Mouse (Mus musculus): ENCODE results near the gene Nr4a1. TPM values are rescaled to one million over a fixed set of nuclear protein-coding genes. Genes with fewer than 3 reads are reported as not detected.

The Nr4a1 gene
- polyA plus RNA-seq, 1 experiment from 2014 or later: 6.4 TPM

GRCm38 (mm10) chr15:101267053-101268032, 13.3 kb downstream of the Nr4a1 start:
- peak overlapping the region; percentile 70 for H3K4me2 ChIP-seq (ENCODE audit: low read length)
- no peak overlapping the region for H3K27ac ChIP-seq (ENCODE audit: low read depth)
- 3% methylated on average over 25 of the region's 25 CpGs for WGBS
- peak overlapping the region; percentile 46 for H3K4me3 ChIP-seq (ENCODE audit: low read depth, low read length)
- no peaks in the 10 kb centered on the region for H3K9me3 ChIP-seq (ENCODE audit: control insufficient read depth, low read length)
- ATAC-seq (replicated peaks; ENCODE audit: low FRiP score, low TSS enrichment, low read depth) (peak; percentile 32), DNase-seq (ENCODE audit: low spot score) (no peak)
- H3K36me3 ChIP-seq (ENCODE audit: control insufficient read depth, insufficient read depth, low read length): peaks cover 24% of the 10 kb centered on the region
- H3K9ac ChIP-seq (ENCODE audit: low read length): peak overlapping the region; percentile 61
- H3K4me1 ChIP-seq (replicated peaks; ENCODE audit: control insufficient read depth, insufficient read depth, low read length): peaks cover 24% of the 10 kb centered on the region
- no peaks in the 10 kb centered on the region for H3K27me3 ChIP-seq (replicated peaks; ENCODE audit: control insufficient read depth, insufficient read depth, low read length)

GRCm38 (mm10) chr15:101270101-101270820, 16.2 kb downstream of the Nr4a1 start:
- WGBS: 88% methylated on average over 29 of the region's 29 CpGs
- H3K27me3 ChIP-seq (replicated peaks; ENCODE audit: control insufficient read depth, insufficient read depth, low read length): no peaks in the 10 kb centered on the region
- H3K27ac ChIP-seq (ENCODE audit: low read depth): no peak overlapping the region
- ATAC-seq (replicated peaks; ENCODE audit: low FRiP score, low TSS enrichment, low read depth) (no peak), DNase-seq (ENCODE audit: low spot score) (no peak)
- peaks cover 39% of the 10 kb centered on the region for H3K36me3 ChIP-seq (ENCODE audit: control insufficient read depth, insufficient read depth, low read length)
- no peaks in the 10 kb centered on the region for H3K9me3 ChIP-seq (ENCODE audit: control insufficient read depth, low read length)
- no peak overlapping the region for H3K4me3 ChIP-seq (ENCODE audit: low read depth, low read length)
- H3K4me1 ChIP-seq (replicated peaks; ENCODE audit: control insufficient read depth, insufficient read depth, low read length): peaks cover 22% of the 10 kb centered on the region
- no peak overlapping the region for H3K9ac ChIP-seq (ENCODE audit: low read length)
- no peak overlapping the region for H3K4me2 ChIP-seq (ENCODE audit: low read length)

- H3K9ac ChIP-seq (ENCODE audit: low read length): no peak overlapping the region
- 86% methylated on average over 3 of the region's 3 CpGs for WGBS
- H3K27me3 ChIP-seq (replicated peaks; ENCODE audit: control insufficient read depth, insufficient read depth, low read length): no peaks in the 10 kb centered on the region
- ATAC-seq (replicated peaks; ENCODE audit: low FRiP score, low TSS enrichment, low read depth) (no peak), DNase-seq (ENCODE audit: low spot score) (no peak)
- H3K9me3 ChIP-seq (ENCODE audit: control insufficient read depth, low read length): no peaks in the 10 kb centered on the region
- no peak overlapping the region for H3K4me2 ChIP-seq (ENCODE audit: low read length)
- H3K36me3 ChIP-seq (ENCODE audit: control insufficient read depth, insufficient read depth, low read length): peaks cover 39% of the 10 kb centered on the region
- H3K27ac ChIP-seq (ENCODE audit: low read depth): no peak overlapping the region
- H3K4me3 ChIP-seq (ENCODE audit: low read depth, low read length): no peak overlapping the region
- peaks cover 15% of the 10 kb centered on the region for H3K4me1 ChIP-seq (replicated peaks; ENCODE audit: control insufficient read depth, insufficient read depth, low read length)
Measured at GRCm38 (mm10) chr15:101271107-101271506, 17.0 kb downstream of the Nr4a1 start.

GRCm38 (mm10) chr15:101271513-101271912, 17.4 kb downstream of the Nr4a1 start:
- Histone ChIP-seq H3K27me3 (replicated peaks; ENCODE audit: control insufficient read depth, insufficient read depth, low read length) (no peaks in the 10 kb centered on the region), H3K9ac (ENCODE audit: low read length) (no peak overlapping the region), H3K4me1 (replicated peaks; ENCODE audit: control insufficient read depth, insufficient read depth, low read length) (peaks cover 13% of the 10 kb centered on the region), H3K4me2 (ENCODE audit: low read length) (no peak overlapping the region), H3K4me3 (ENCODE audit: low read depth, low read length) (no peak overlapping the region), H3K27ac (ENCODE audit: low read depth) (no peak overlapping the region; the same call in 1 of the 2 replicates), H3K9me3 (ENCODE audit: control insufficient read depth, low read length) (no peaks in the 10 kb centered on the region), H3K36me3 (ENCODE audit: control insufficient read depth, insufficient read depth, low read length) (peaks cover 39% of the 10 kb centered on the region)
- DNase-seq (ENCODE audit: low spot score) (no peak), ATAC-seq (replicated peaks; ENCODE audit: low FRiP score, low TSS enrichment, low read depth) (no peak)
- WGBS: 83% methylated on average over 15 of the region's 15 CpGs

GRCm38 (mm10) chr15:101274380-101274779, 20.3 kb downstream of the Nr4a1 start:
- Histone ChIP-seq H3K4me2 (ENCODE audit: low read length) (no peak overlapping the region), H3K9ac (ENCODE audit: low read length) (no peak overlapping the region), H3K27ac (ENCODE audit: low read depth) (no peak overlapping the region), H3K27me3 (replicated peaks; ENCODE audit: control insufficient read depth, insufficient read depth, low read length) (no peaks in the 10 kb centered on the region), H3K4me3 (ENCODE audit: low read depth, low read length) (no peak overlapping the region), H3K9me3 (ENCODE audit: control insufficient read depth, low read length) (no peaks in the 10 kb centered on the region), H3K36me3 (ENCODE audit: control insufficient read depth, insufficient read depth, low read length) (peaks cover 39% of the 10 kb centered on the region), H3K4me1 (replicated peaks; ENCODE audit: control insufficient read depth, insufficient read depth, low read length) (peaks cover 12% of the 10 kb centered on the region)
- DNase-seq (ENCODE audit: low spot score): no peak
- WGBS: 40% methylated on average over 6 of the region's 6 CpGs
- no peak for ATAC-seq (replicated peaks; ENCODE audit: low FRiP score, low TSS enrichment, low read depth)

- Histone ChIP-seq H3K27me3 (replicated peaks; ENCODE audit: control insufficient read depth, insufficient read depth, low read length) (no peaks in the 10 kb centered on the region), H3K4me2 (ENCODE audit: low read length) (no peak overlapping the region), H3K9me3 (ENCODE audit: control insufficient read depth, low read length) (no peaks in the 10 kb centered on the region), H3K36me3 (ENCODE audit: control insufficient read depth, insufficient read depth, low read length) (peaks cover 14% of the 10 kb centered on the region), H3K9ac (ENCODE audit: low read length) (no peak overlapping the region), H3K4me1 (replicated peaks; ENCODE audit: control insufficient read depth, insufficient read depth, low read length) (peaks cover 12% of the 10 kb centered on the region), H3K4me3 (ENCODE audit: low read depth, low read length) (no peak overlapping the region), H3K27ac (ENCODE audit: low read depth) (peak overlapping the region; percentile 55; the same call in 1 of the 2 replicates)
- DNase-seq (ENCODE audit: low spot score): no peak
- ATAC-seq (replicated peaks; ENCODE audit: low FRiP score, low TSS enrichment, low read depth): peak; percentile 33; the same call in 1 of the 2 replicates
- 61% methylated on average over 11 of the region's 11 CpGs for WGBS
Measured at GRCm38 (mm10) chr15:101277351-101277899, 23.4 kb downstream of the Nr4a1 start.

GRCm38 (mm10) chr15:101278589-101278988, 24.5 kb downstream of the Nr4a1 start:
- DNase-seq (ENCODE audit: low spot score): no peak
- H3K9ac ChIP-seq (ENCODE audit: low read length): no peak overlapping the region
- no peaks in the 10 kb centered on the region for H3K9me3 ChIP-seq (ENCODE audit: control insufficient read depth, low read length)
- H3K4me3 ChIP-seq (ENCODE audit: low read depth, low read length): no peak overlapping the region
- H3K4me2 ChIP-seq (ENCODE audit: low read length): no peak overlapping the region
- H3K36me3 ChIP-seq (ENCODE audit: control insufficient read depth, insufficient read depth, low read length): peaks cover 3% of the 10 kb centered on the region; the same call in 1 of the 2 replicates
- ATAC-seq (replicated peaks; ENCODE audit: low FRiP score, low TSS enrichment, low read depth): no peak
- peaks cover 12% of the 10 kb centered on the region for H3K4me1 ChIP-seq (replicated peaks; ENCODE audit: control insufficient read depth, insufficient read depth, low read length)
- 41% methylated on average over 5 of the region's 5 CpGs for WGBS
- H3K27ac ChIP-seq (ENCODE audit: low read depth): 0 out of 2 replicates have a peak overlapping the region, but pooled peaks have one; percentile 55
- H3K27me3 ChIP-seq (replicated peaks; ENCODE audit: control insufficient read depth, insufficient read depth, low read length): no peaks in the 10 kb centered on the region

GRCm38 (mm10) chr15:101279430-101279999, 25.4 kb downstream of the Nr4a1 start:
- Histone ChIP-seq H3K9ac (ENCODE audit: low read length) (no peak overlapping the region), H3K4me3 (ENCODE audit: low read depth, low read length) (no peak overlapping the region), H3K36me3 (ENCODE audit: control insufficient read depth, insufficient read depth, low read length) (no peaks in the 10 kb centered on the region), H3K9me3 (ENCODE audit: control insufficient read depth, low read length) (no peaks in the 10 kb centered on the region), H3K4me2 (ENCODE audit: low read length) (no peak overlapping the region), H3K27ac (ENCODE audit: low read depth) (0 out of 2 replicates have a peak overlapping the region, but pooled peaks have one; percentile 24), H3K27me3 (replicated peaks; ENCODE audit: control insufficient read depth, insufficient read depth, low read length) (no peaks in the 10 kb centered on the region), H3K4me1 (replicated peaks; ENCODE audit: control insufficient read depth, insufficient read depth, low read length) (peaks cover 12% of the 10 kb centered on the region)
- DNase-seq (ENCODE audit: low spot score) (no peak), ATAC-seq (replicated peaks; ENCODE audit: low FRiP score, low TSS enrichment, low read depth) (no peak)
- 59% methylated on average over 12 of the region's 12 CpGs for WGBS
